In the genomic region with DNA sequence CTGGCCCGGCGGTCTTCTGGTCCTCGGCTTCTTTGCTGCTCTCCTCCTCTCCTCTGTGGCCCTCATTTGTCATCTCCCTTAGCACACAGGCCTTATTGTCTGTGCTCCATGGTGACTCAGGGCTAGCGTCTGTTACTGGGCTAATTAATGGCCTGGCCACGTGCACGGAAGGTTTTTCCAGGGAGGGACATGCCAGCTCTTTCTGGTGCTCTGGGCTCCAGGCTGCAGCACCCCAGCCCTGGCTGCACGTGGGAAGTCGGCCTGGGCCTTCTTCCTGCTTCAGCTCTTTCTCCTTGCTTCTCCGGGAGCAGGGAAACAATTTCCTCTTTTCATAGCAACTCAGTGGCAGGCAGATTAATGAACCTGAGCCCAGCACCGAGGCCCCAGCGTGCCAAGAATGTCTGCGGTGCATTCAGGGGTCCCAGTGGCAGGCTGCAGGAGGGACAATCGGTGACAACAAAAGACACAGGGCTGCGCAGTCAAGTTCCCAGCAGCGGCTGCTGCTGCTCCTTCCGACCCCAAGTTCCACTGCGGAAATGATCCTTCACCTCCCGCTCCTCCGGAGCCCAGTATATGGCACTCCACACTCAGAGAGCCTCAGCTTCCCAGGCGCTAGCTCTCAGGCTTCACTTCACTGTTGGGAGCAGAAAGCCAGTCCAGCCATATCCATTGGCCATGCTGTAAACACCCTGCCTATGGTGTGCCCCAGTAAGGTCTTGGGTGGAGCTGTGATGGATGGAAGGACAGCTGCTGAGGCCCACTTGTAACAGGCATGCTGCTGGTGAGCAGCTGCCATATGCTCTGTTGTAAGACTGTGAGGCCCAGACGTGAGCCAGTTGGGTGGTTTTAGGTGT, we compare ENCODE assay signal across 9 mouse cellular contexts.
DNase-seq lines count a peak whose midpoint lies in the region; ATAC-seq and TF ChIP-seq lines count a peak whose summit lies in the region.
"Had no signal": no experiment of that assay in that cellular context is flagged by ENCODE, and none has a peak within 500 bp of the region (broad histone marks: within the 10 kb centered on the region; RNA-seq: fewer than 3 reads in every experiment).

No protein-coding gene starts in this region.

- WGBS in lung, embryonic 15.5 days = 16% methylated on average over 21 of the region's 21 CpGs
- WGBS in lung, adult 2 months = 29% methylated on average over 21 of the region's 21 CpGs
- WGBS in hindbrain, embryonic 10.5 days = 19% methylated on average over 21 of the region's 21 CpGs
- WGBS in midbrain, embryonic 13.5 days = 8% methylated on average over 21 of the region's 21 CpGs

- peak overlapping the region; percentile 54 for H3K27ac ChIP-seq in lung, embryonic 15.5 days
- H3K27ac ChIP-seq in hindbrain, embryonic 10.5 days = peak overlapping the region; percentile 92
- peak overlapping the region; percentile 84 for H3K27ac ChIP-seq in midbrain, embryonic 13.5 days
- no peak overlapping the region for H3K27ac ChIP-seq in gastrocnemius, adult 2 months

- no peak for DNase-seq in lung, adult 2 months
- DNase-seq in embryo, embryonic 11.5 days (ENCODE audit: low read depth, low spot score) = peak; percentile 50
- DNase-seq in hindbrain, embryonic 10.5 days (ENCODE audit: low spot score) = peak; percentile 75
- peak; percentile 84 for DNase-seq in layer of hippocampus, adult 9-11 months
- DNase-seq in yolk sac, embryonic 10.5 days (ENCODE audit: low spot score) = peak; percentile 20
- DNase-seq in gastrocnemius, adult 2 months = no peak

- H3K4me2 ChIP-seq in lung, embryonic 15.5 days = no peak overlapping the region
- H3K4me2 ChIP-seq in midbrain, embryonic 13.5 days (replicated peaks) = peak overlapping the region; percentile 13; the same call in 1 of the 2 replicates

- H3K4me1 ChIP-seq in lung, embryonic 15.5 days = peaks cover 3% of the 10 kb centered on the region
- H3K4me1 ChIP-seq in lung, adult 2 months (ENCODE audit: control insufficient read depth, insufficient read depth, low read length) = no peaks in the 10 kb centered on the region
- H3K4me1 ChIP-seq in hindbrain, embryonic 10.5 days (replicated peaks) = peaks cover 20% of the 10 kb centered on the region
- peaks cover 18% of the 10 kb centered on the region for H3K4me1 ChIP-seq in midbrain, embryonic 13.5 days (replicated peaks)

- no peak overlapping the region for H3K9ac ChIP-seq in lung, embryonic 15.5 days
- no peak overlapping the region for H3K9ac ChIP-seq in midbrain, embryonic 13.5 days (replicated peaks)

- no peak overlapping the region for H3K4me3 ChIP-seq in lung, embryonic 15.5 days
- H3K4me3 ChIP-seq in lung, adult 2 months (replicated peaks; ENCODE audit: extremely low read depth, low read depth, low read length) = no peak overlapping the region
- peak overlapping the region; percentile 16; the same call in 1 of the 2 replicates for H3K4me3 ChIP-seq in hindbrain, embryonic 10.5 days
- no peak overlapping the region for H3K4me3 ChIP-seq in midbrain, embryonic 13.5 days (replicated peaks)
- H3K4me3 ChIP-seq in gastrocnemius, adult 2 months = no peak overlapping the region

- TF ChIP-seq CTCF in lung, adult 2 months (IDR thresholded peaks at IDR 0.05; ENCODE audit: insufficient read depth, low read length) = no peak
- TF ChIP-seq CTCF in gastrocnemius, adult 2 months (IDR thresholded peaks at IDR 0.05) = no peak

- no peaks in the 10 kb centered on the region for H3K27me3 ChIP-seq in lung, embryonic 15.5 days
- no peaks in the 10 kb centered on the region for H3K27me3 ChIP-seq in hindbrain, embryonic 10.5 days (ENCODE audit: insufficient read depth, poor library complexity, severe bottlenecking)
- no peaks in the 10 kb centered on the region for H3K27me3 ChIP-seq in midbrain, embryonic 13.5 days

- H3K9me3 ChIP-seq in lung, embryonic 15.5 days = no peaks in the 10 kb centered on the region
- H3K9me3 ChIP-seq in hindbrain, embryonic 10.5 days = peaks cover 15% of the 10 kb centered on the region; the same call in 1 of the 2 replicates
- peaks cover 11% of the 10 kb centered on the region for H3K9me3 ChIP-seq in midbrain, embryonic 13.5 days

- no peak for TF ChIP-seq POLR2A in lung, adult 2 months (IDR thresholded peaks at IDR 0.05; ENCODE audit: borderline replicate concordance, extremely low read depth, low read depth, low read length)

- peak; percentile 67 for ATAC-seq in lung, embryonic 15.5 days (ENCODE audit: borderline replicate concordance, extremely low read depth, low FRiP score, low TSS enrichment)
- peak; percentile 92 for ATAC-seq in midbrain, embryonic 13.5 days

- H3K36me3 ChIP-seq in lung, embryonic 15.5 days = no peaks in the 10 kb centered on the region
- H3K36me3 ChIP-seq in hindbrain, embryonic 10.5 days = 0 out of 2 replicates have a peak, but pooled peaks cover 2% of the 10 kb centered on the region
- H3K36me3 ChIP-seq in midbrain, embryonic 13.5 days = no peaks in the 10 kb centered on the region
- H3K36me3 ChIP-seq: G1E had no signal

- intact Hi-C loops in gastrocnemius, adult 2 months (cut with DNase I) = no loop called here

Comparison
In these comparisons a context has a peak if more than half of its experiments do, and no peak if none do; other contexts are left out.
1. DNase-seq: peak in embryo, embryonic 11.5 days (single experiment), hindbrain, embryonic 10.5 days (single experiment), layer of hippocampus, adult 9-11 months (single experiment) and yolk sac, embryonic 10.5 days (single experiment); none in lung, adult 2 months (single experiment) and gastrocnemius, adult 2 months (single experiment).